Mouse (Mus musculus): ENCODE results near the gene Cenpq. TPM values are rescaled to one million over a fixed set of nuclear protein-coding genes. Genes with fewer than 3 reads are reported as not detected.
A peak's percentile ranks its signal among the peaks of the same experiment; 100 is the strongest.

Cenpq gene
- polyA plus RNA-seq, 1 experiment from 2014 or later, result 15.8 TPM

- no peak for ATAC-seq (ENCODE audit: extremely low read depth, insufficient number of reproducible peaks, low FRiP score, low TSS enrichment)
- WGBS, result 69% methylated on average over 4 of the region's 4 CpGs
Measured at GRCm38 (mm10) chr17:40887849-40888536, 46.9 kb downstream of the Cenpq start.

GRCm38 (mm10) chr17:40885155-40885554 lies 49.7 kb downstream of the Cenpq start:
- no peaks in the 10 kb centered on the region for H3K9me3 ChIP-seq
- no peaks in the 10 kb centered on the region for H3K4me1 ChIP-seq
- no peaks in the 10 kb centered on the region for H3K36me3 ChIP-seq
- no peak overlapping the region for H3K9ac ChIP-seq
- no peak overlapping the region for H3K4me3 ChIP-seq
- no peaks in the 10 kb centered on the region for H3K27me3 ChIP-seq (replicated peaks)
- 79% methylated on average over 4 of the region's 4 CpGs for WGBS
- H3K27ac ChIP-seq (replicated peaks), result no peak overlapping the region
- ATAC-seq (ENCODE audit: extremely low read depth, insufficient number of reproducible peaks, low FRiP score, low TSS enrichment), result no peak
- no peak overlapping the region for H3K4me2 ChIP-seq

More at GRCm38 (mm10) chr17:40887849-40888536, 46.9 kb downstream of the Cenpq start:
- no peak overlapping the region for H3K27ac ChIP-seq (replicated peaks)
- H3K36me3 ChIP-seq, result no peaks in the 10 kb centered on the region
- no peaks in the 10 kb centered on the region for H3K4me1 ChIP-seq
- no peak overlapping the region for H3K9ac ChIP-seq
- H3K9me3 ChIP-seq, result no peaks in the 10 kb centered on the region
- H3K4me2 ChIP-seq, result no peak overlapping the region
- H3K4me3 ChIP-seq, result no peak overlapping the region
- no peaks in the 10 kb centered on the region for H3K27me3 ChIP-seq (replicated peaks)

DNA sequence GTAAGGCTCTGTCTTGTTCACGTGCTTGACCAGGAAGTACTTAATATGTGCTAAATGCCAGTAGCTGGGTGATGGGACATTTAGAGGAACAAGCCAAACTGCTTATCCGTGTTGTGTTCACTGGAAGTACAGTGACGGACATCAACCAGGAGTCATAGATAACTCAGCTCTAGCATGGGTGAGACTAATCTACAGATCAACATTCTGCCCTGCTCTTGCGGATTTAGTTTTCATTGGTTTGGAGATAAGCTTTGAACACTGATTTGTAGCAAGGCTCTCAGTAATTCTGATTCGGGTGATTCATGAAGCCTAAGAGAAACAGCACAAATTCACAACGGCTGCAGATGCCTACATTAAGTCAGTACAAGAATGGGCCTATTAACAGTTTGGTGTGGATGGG lies 52.7 kb downstream of the Cenpq start:
- Histone ChIP-seq H3K9me3 (no peaks in the 10 kb centered on the region), H3K27me3 (replicated peaks) (no peaks in the 10 kb centered on the region), H3K4me2 (no peak overlapping the region), H3K9ac (no peak overlapping the region), H3K4me3 (no peak overlapping the region), H3K4me1 (peaks cover 19% of the 10 kb centered on the region), H3K36me3 (no peaks in the 10 kb centered on the region), H3K27ac (replicated peaks) (no peak overlapping the region)
- ATAC-seq (ENCODE audit: extremely low read depth, insufficient number of reproducible peaks, low FRiP score, low TSS enrichment), result no peak
- WGBS, result 72% methylated on average over 6 of the region's 6 CpGs

- Histone ChIP-seq H3K9ac (peak within 1 kb of the TSS; percentile 90), H3K27me3 (replicated peaks) (no peaks in the 10 kb centered on the region), H3K36me3 (peaks cover 8% of the 10 kb centered on the region; the same call in 1 of the 2 replicates), H3K27ac (replicated peaks) (peak within 1 kb of the TSS; percentile 86), H3K9me3 (no peaks in the 10 kb centered on the region), H3K4me3 (peak within 1 kb of the TSS; percentile 83), H3K4me2 (peak within 1 kb of the TSS; percentile 82), H3K4me1 (peaks cover 24% of the 10 kb centered on the region)
- peak; percentile 62 for ATAC-seq (ENCODE audit: extremely low read depth, insufficient number of reproducible peaks, low FRiP score, low TSS enrichment)
- WGBS, result under 1% methylated on average over 40 of the region's 40 CpGs
Measured at GRCm38 (mm10) chr17:40879924-40880691, 54.7 kb downstream of the Cenpq start, which contains the start of gene 9130008F23Rik. TSS of gene 9130008F23Rik (minus strand) at chr17:40880559.

- WGBS, result 5% methylated on average over 6 of the region's 6 CpGs
- no peaks in the 10 kb centered on the region for H3K27me3 ChIP-seq (replicated peaks)
- H3K27ac ChIP-seq (replicated peaks), result peak overlapping the region; percentile 86
- peak overlapping the region; percentile 90 for H3K9ac ChIP-seq
- H3K4me2 ChIP-seq, result peak overlapping the region; percentile 82
- ATAC-seq (ENCODE audit: extremely low read depth, insufficient number of reproducible peaks, low FRiP score, low TSS enrichment), result no peak
- peaks cover 24% of the 10 kb centered on the region for H3K4me1 ChIP-seq
- H3K9me3 ChIP-seq, result no peaks in the 10 kb centered on the region
- H3K4me3 ChIP-seq, result peak overlapping the region; percentile 83
- H3K36me3 ChIP-seq, result peaks cover 8% of the 10 kb centered on the region; the same call in 1 of the 2 replicates
Measured at GRCm38 (mm10) chr17:40879528-40879923, 55.3 kb downstream of the Cenpq start.

DNA sequence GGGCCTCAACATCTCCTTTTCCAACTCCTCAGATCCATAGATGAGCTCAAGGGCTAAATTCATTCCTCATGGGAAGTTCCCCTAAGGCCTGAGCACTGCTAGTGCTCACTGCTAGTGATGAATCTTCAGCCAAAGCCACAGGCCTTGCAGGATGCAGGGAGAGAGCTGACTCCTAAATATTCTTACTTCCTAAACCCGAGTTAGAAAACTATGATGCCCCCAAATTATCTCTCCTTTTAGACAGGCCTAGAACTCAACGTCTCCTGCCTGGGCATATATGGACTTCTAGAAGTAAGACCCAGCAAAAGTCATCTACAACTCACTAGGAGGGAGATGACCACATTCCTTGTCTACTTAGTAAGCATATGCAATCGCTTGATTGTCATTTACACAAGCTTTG lies 57.1 kb downstream of the Cenpq start:
- Histone ChIP-seq H3K27me3 (replicated peaks) (no peaks in the 10 kb centered on the region), H3K36me3 (peaks cover 8% of the 10 kb centered on the region; the same call in 1 of the 2 replicates), H3K9me3 (no peaks in the 10 kb centered on the region), H3K4me3 (peak overlapping the region; percentile 83), H3K9ac (peak overlapping the region; percentile 90), H3K4me1 (peaks cover 24% of the 10 kb centered on the region), H3K27ac (replicated peaks) (no peak overlapping the region; the same call in 1 of the 2 replicates), H3K4me2 (peak overlapping the region; percentile 82)
- no peak for ATAC-seq (ENCODE audit: extremely low read depth, insufficient number of reproducible peaks, low FRiP score, low TSS enrichment)
- WGBS, result 24% methylated on average over 3 of the region's 3 CpGs

DNA sequence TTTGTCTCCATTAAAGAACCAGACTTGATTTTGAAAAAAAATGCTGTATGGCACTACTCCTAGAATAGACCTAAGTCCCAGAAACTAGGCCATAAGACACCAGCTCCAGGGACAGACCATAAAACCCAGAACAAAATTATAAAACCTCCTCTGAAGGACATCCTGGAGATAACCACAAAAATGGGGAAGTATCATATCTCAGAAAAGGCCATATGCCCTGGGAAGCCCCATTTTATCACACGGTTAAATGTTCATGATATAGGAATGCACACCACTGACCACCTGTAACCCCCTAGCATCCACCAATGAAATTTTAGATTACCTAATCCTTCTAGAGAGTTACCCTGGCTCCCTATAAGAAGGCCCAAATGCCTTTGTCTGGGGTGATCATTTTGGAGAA lies 59.3 kb downstream of the Cenpq start:
- no peak overlapping the region for H3K27ac ChIP-seq (replicated peaks)
- 91% methylated on average over 1 of the region's 1 CpGs for WGBS
- peaks cover 24% of the 10 kb centered on the region for H3K4me1 ChIP-seq
- no peaks in the 10 kb centered on the region for H3K27me3 ChIP-seq (replicated peaks)
- H3K9me3 ChIP-seq, result no peaks in the 10 kb centered on the region
- no peak for ATAC-seq (ENCODE audit: extremely low read depth, insufficient number of reproducible peaks, low FRiP score, low TSS enrichment)
- no peak overlapping the region for H3K4me2 ChIP-seq
- H3K36me3 ChIP-seq, result peaks cover 8% of the 10 kb centered on the region; the same call in 1 of the 2 replicates
- no peak overlapping the region for H3K9ac ChIP-seq
- H3K4me3 ChIP-seq, result no peak overlapping the region

GRCm38 (mm10) chr17:40874701-40875100 lies 60.1 kb downstream of the Cenpq start:
- H3K4me2 ChIP-seq, result no peak overlapping the region
- H3K4me1 ChIP-seq, result peaks cover 28% of the 10 kb centered on the region
- no peak overlapping the region for H3K4me3 ChIP-seq
- H3K9me3 ChIP-seq, result no peaks in the 10 kb centered on the region
- no peak overlapping the region for H3K27ac ChIP-seq (replicated peaks)
- no peak for ATAC-seq (ENCODE audit: extremely low read depth, insufficient number of reproducible peaks, low FRiP score, low TSS enrichment)
- no peak overlapping the region for H3K9ac ChIP-seq
- 69% methylated on average over 3 of the region's 3 CpGs for WGBS
- peaks cover 8% of the 10 kb centered on the region; the same call in 1 of the 2 replicates for H3K36me3 ChIP-seq
- no peaks in the 10 kb centered on the region for H3K27me3 ChIP-seq (replicated peaks)

DNA sequence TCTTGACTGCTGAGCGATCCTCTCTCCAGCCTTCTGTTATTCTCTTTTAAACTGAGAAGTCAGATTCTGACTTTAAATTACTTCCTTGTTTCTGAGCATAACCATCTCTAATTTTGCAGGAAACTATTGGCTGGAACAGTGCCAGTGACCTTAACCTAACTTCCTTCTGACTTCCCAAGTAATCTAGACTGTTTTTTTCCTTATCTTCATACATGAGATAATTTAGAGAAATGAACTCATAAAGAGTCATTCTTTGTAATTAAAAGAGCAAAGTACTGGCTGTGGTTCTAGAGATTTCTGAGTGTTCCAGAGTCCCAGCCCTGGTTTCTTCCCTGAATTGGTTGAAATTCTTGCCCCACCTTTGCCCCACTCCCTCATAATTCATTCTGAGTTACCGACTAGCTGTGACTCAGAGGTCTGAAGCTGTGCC lies 61.2 kb downstream of the Cenpq start:
- H3K36me3 ChIP-seq, result peaks cover 8% of the 10 kb centered on the region; the same call in 1 of the 2 replicates
- WGBS, result 44% methylated on average over 2 of the region's 2 CpGs
- no peak overlapping the region for H3K4me2 ChIP-seq
- no peak overlapping the region for H3K4me3 ChIP-seq
- H3K9ac ChIP-seq, result no peak overlapping the region
- no peak overlapping the region for H3K27ac ChIP-seq (replicated peaks)
- H3K9me3 ChIP-seq, result no peaks in the 10 kb centered on the region
- no peaks in the 10 kb centered on the region for H3K27me3 ChIP-seq (replicated peaks)
- ATAC-seq (ENCODE audit: extremely low read depth, insufficient number of reproducible peaks, low FRiP score, low TSS enrichment), result no peak
- H3K4me1 ChIP-seq, result peaks cover 34% of the 10 kb centered on the region

All from heart, embryonic 13.5 days (tissue).